Mouse (Mus musculus): ENCODE results near the gene Nsd1. TPM values are rescaled to one million over a fixed set of nuclear protein-coding genes. Genes with fewer than 3 reads are reported as not detected.
"Not testable (repeated sequence)": the region's sequence is repeated elsewhere in the genome, so short reads cannot be mapped to it uniquely, and the experiment has no call there.

The Nsd1 gene
- polyA plus RNA-seq, 1 experiment from 2014 or later, result 64.3 TPM

GRCm38 (mm10) chr13:55177903-55178496, 31.6 kb upstream of the Nsd1 start:
- H3K36me3 ChIP-seq (replicated peaks), result no peaks in the 10 kb centered on the region
- no peaks in the 10 kb centered on the region for H3K27me3 ChIP-seq (replicated peaks)
- no peak overlapping the region for H3K4me2 ChIP-seq
- no peaks in the 10 kb centered on the region for H3K9me3 ChIP-seq
- H3K9ac ChIP-seq, result no peak overlapping the region
- 65% methylated on average over 4 of the region's 4 CpGs for WGBS
- no peak overlapping the region for H3K4me3 ChIP-seq
- H3K4me1 ChIP-seq, result peaks cover 10% of the 10 kb centered on the region
- 0 out of 2 replicates have a peak overlapping the region, but pooled peaks have one; percentile 4 for H3K27ac ChIP-seq
- no peak for ATAC-seq (replicated peaks)

DNA sequence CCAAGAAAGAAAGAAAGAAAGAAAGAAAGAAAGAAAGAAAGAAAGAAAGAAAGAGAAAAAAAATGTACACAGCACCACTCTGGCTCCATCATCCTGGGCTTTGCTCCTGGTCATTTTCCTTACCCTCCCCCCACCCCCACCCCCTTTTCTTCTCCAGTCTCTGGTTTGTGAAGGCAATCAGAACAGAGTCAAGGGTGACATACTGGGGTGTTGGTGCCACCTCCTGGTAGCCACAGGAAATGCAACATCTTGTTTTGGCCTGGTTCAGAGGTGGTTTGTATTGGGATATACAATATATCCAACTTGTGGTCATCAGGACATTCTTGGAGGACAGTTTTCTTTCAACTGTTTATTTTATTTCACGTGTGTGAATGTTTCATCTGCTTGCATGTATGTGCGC, 31.0 kb upstream of the Nsd1 start:
- 33% methylated on average over 2 of the region's 2 CpGs for WGBS
- no peak overlapping the region for H3K4me3 ChIP-seq
- H3K9me3 ChIP-seq, result no peaks in the 10 kb centered on the region
- no peak overlapping the region for H3K4me2 ChIP-seq
- H3K27me3 ChIP-seq (replicated peaks), result no peaks in the 10 kb centered on the region
- no peak overlapping the region for H3K27ac ChIP-seq
- H3K9ac ChIP-seq, result no peak overlapping the region
- peaks cover 10% of the 10 kb centered on the region for H3K4me1 ChIP-seq
- no peaks in the 10 kb centered on the region for H3K36me3 ChIP-seq (replicated peaks)
- ATAC-seq (replicated peaks), result 0 out of 2 replicates have a peak, but pooled peaks have one; percentile 32

DNA sequence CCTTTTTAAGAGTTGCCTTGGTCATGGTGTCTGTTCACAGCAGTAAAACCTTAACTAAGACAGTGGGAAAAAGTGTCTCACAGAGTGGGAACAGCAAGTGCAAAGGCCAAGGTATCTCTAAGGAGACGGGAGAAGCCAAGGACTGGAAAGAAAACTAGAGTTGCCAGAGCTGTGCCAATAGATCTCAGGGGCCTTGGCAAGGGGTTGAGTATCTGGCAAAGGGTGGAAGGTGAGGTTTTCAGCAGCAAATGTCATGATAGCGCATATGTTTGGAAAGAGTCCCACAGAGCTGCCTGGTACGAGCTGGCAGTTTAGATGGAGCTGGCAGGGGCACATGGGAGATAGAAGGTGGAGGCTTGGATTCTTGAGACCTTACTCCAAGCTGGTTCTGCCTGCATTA, 30.0 kb upstream of the Nsd1 start:
- H3K4me1 ChIP-seq, result peaks cover 10% of the 10 kb centered on the region
- H3K4me2 ChIP-seq, result no peak overlapping the region
- H3K9ac ChIP-seq, result no peak overlapping the region
- no peak overlapping the region for H3K27ac ChIP-seq
- H3K9me3 ChIP-seq, result no peaks in the 10 kb centered on the region
- H3K27me3 ChIP-seq (replicated peaks), result no peaks in the 10 kb centered on the region
- H3K4me3 ChIP-seq, result no peak overlapping the region
- no peak for ATAC-seq (replicated peaks)
- 91% methylated on average over 3 of the region's 3 CpGs for WGBS
- no peaks in the 10 kb centered on the region for H3K36me3 ChIP-seq (replicated peaks)

- Histone ChIP-seq H3K4me1 (peaks cover 10% of the 10 kb centered on the region), H3K9ac (no peak overlapping the region), H3K27me3 (replicated peaks) (no peaks in the 10 kb centered on the region), H3K4me3 (no peak overlapping the region), H3K27ac (no peak overlapping the region; the same call in 1 of the 2 replicates), H3K4me2 (peak overlapping the region; percentile 46), H3K36me3 (replicated peaks) (no peaks in the 10 kb centered on the region), H3K9me3 (no peaks in the 10 kb centered on the region)
- no peak for ATAC-seq (replicated peaks)
- WGBS, result 77% methylated on average over 2 of the region's 2 CpGs
These were observed 27.8 kb upstream of the Nsd1 start for GRCm38 (mm10) chr13:55181786-55182172.

- 4% methylated on average over 23 of the region's 23 CpGs for WGBS
- H3K27me3 ChIP-seq (replicated peaks), result no peaks in the 10 kb centered on the region
- H3K9me3 ChIP-seq, result no peaks in the 10 kb centered on the region
- ATAC-seq (replicated peaks), result peak; percentile 83
- H3K4me3 ChIP-seq, result peak overlapping the region; percentile 24
- peaks cover 10% of the 10 kb centered on the region for H3K4me1 ChIP-seq
- peak overlapping the region; percentile 78 for H3K27ac ChIP-seq
- no peak overlapping the region for H3K9ac ChIP-seq
- no peaks in the 10 kb centered on the region for H3K36me3 ChIP-seq (replicated peaks)
- H3K4me2 ChIP-seq, result peak overlapping the region; percentile 46
These were observed 27.2 kb upstream of the Nsd1 start for GRCm38 (mm10) chr13:55182173-55182894.

DNA sequence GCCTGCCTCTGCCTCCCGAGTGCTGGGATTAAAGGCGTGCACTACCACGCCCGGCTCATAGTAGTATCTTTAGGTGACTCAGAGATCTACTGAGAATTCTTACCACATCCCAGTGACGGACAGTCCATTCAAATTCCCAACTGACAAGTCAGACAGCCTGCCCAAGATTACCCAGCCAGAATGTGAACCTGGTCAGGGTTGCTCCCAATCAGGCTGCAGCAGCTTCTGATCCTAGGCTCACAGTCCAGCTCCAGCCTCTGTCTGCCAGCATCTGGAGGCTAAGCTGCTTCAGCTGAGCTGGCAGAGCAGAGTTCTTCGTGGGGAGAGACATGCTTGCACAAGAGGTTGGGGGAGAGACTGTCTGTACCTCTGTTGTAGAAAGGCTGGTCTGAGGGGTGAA, 26.2 kb upstream of the Nsd1 start:
- Histone ChIP-seq H3K36me3 (replicated peaks) (no peaks in the 10 kb centered on the region), H3K9ac (no peak overlapping the region), H3K27ac (no peak overlapping the region), H3K4me1 (peaks cover 10% of the 10 kb centered on the region), H3K9me3 (no peaks in the 10 kb centered on the region), H3K4me3 (no peak overlapping the region), H3K27me3 (replicated peaks) (no peaks in the 10 kb centered on the region), H3K4me2 (no peak overlapping the region)
- 82% methylated on average over 6 of the region's 6 CpGs for WGBS
- no peak for ATAC-seq (replicated peaks)

DNA sequence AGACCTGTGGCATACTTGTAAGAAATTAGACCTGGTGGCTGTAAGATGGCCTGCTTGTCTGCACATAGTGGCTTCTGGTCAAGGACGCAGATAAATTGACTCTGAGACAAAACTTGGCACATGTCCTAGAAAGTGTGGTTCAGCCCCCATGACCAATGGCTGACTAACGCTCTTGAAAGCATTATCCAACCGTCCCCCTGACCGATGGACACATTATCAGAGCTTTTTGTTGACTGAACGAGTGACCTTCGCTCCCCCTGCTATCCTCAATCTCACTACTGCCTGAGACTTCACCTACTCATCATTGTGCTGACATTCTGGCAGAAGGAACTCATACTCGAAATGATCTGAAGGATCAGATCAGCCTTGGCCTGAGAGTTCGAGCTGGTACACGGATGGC, 22.5 kb upstream of the Nsd1 start:
- H3K36me3 ChIP-seq (replicated peaks); ATAC-seq (replicated peaks); H3K9ac ChIP-seq; H3K27me3 ChIP-seq (replicated peaks); H3K9me3 ChIP-seq; H3K4me2 ChIP-seq; H3K27ac ChIP-seq; H3K4me3 ChIP-seq: not testable (repeated sequence)
- WGBS, result 31% methylated on average over 4 of the region's 9 CpGs
- H3K4me1 ChIP-seq, result peaks cover 22% of the 10 kb centered on the region

GRCm38 (mm10) chr13:55189531-55190107, 20.0 kb upstream of the Nsd1 start:
- Histone ChIP-seq H3K4me1 (peaks cover 15% of the 10 kb centered on the region), H3K4me2 (peak overlapping the region; percentile 75), H3K27me3 (replicated peaks) (no peaks in the 10 kb centered on the region), H3K4me3 (peak overlapping the region; percentile 52), H3K27ac (peak overlapping the region; percentile 93), H3K9me3 (no peaks in the 10 kb centered on the region), H3K9ac (peak overlapping the region; percentile 61), H3K36me3 (replicated peaks) (no peaks in the 10 kb centered on the region)
- WGBS, result 3% methylated on average over 12 of the region's 12 CpGs
- ATAC-seq (replicated peaks), result peak; percentile 34

GRCm38 (mm10) chr13:55190121-55190868, 19.3 kb upstream of the Nsd1 start:
- Histone ChIP-seq H3K27me3 (replicated peaks) (no peaks in the 10 kb centered on the region), H3K4me2 (peak overlapping the region; percentile 75), H3K36me3 (replicated peaks) (no peaks in the 10 kb centered on the region), H3K27ac (peak overlapping the region; percentile 93), H3K9me3 (no peaks in the 10 kb centered on the region), H3K9ac (peak overlapping the region; percentile 61), H3K4me1 (peaks cover 15% of the 10 kb centered on the region), H3K4me3 (peak overlapping the region; percentile 52)
- 3% methylated on average over 34 of the region's 34 CpGs for WGBS
- ATAC-seq (replicated peaks), result peak; percentile 99

DNA sequence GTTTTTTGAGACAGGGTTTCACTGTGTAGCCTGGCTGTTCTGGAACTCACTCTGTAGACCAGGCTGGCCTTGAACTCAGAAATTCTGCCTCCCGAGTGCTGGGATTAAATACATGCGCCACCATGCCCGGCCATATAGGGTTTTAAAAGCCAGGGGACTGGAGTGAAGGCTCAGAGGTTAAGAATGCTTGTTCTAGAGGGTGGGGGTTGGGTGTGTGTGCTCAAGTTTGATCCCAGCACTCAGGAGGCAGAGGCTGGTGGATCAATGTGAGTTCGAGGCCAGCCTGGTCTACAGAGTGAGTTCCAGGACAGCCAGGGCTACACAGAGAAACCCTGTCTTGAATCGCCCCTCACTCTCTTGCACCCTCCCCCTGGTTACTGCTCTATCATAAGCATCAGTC, 18.0 kb upstream of the Nsd1 start:
- ATAC-seq (replicated peaks), result no peak
- Histone ChIP-seq H3K9me3 (no peaks in the 10 kb centered on the region), H3K4me3 (no peak overlapping the region), H3K27me3 (replicated peaks) (no peaks in the 10 kb centered on the region), H3K36me3 (replicated peaks) (no peaks in the 10 kb centered on the region), H3K9ac (no peak overlapping the region), H3K4me2 (no peak overlapping the region), H3K27ac (no peak overlapping the region), H3K4me1 (peaks cover 15% of the 10 kb centered on the region)
- 94% methylated on average over 5 of the region's 5 CpGs for WGBS

GRCm38 (mm10) chr13:55202758-55203157, 6.8 kb upstream of the Nsd1 start:
- not testable (repeated sequence) for H3K9ac ChIP-seq; H3K36me3 ChIP-seq (replicated peaks)
- 94% methylated on average over 4 of the region's 4 CpGs for WGBS

DNA sequence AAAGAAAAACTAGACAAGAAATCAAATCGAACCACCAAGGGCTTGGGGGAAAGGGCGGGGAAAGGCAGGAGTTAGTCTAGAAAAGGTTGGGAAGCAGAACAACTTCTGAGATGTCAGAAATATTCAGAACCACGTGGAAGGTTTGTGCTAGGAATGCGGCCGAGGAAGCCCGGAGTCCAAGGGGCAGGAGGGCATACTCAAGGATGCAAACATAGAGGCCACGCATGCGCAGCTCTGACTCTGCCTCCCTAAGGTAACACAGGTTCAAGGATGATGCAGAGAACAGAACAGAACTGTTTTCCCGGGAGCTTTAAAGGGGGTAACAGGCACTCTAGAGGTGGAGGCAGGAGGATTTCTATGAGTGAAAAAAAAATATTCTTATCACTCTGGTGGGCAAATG, 5.8 kb upstream of the Nsd1 start:
- H3K4me3 ChIP-seq, result no peak overlapping the region
- ATAC-seq (replicated peaks), result no peak
- H3K27ac ChIP-seq, result no peak overlapping the region
- no peaks in the 10 kb centered on the region for H3K27me3 ChIP-seq (replicated peaks)
- H3K4me1 ChIP-seq, result no peaks in the 10 kb centered on the region
- 84% methylated on average over 9 of the region's 9 CpGs for WGBS
- no peaks in the 10 kb centered on the region for H3K36me3 ChIP-seq (replicated peaks)
- H3K9ac ChIP-seq, result no peak overlapping the region
- H3K4me2 ChIP-seq, result no peak overlapping the region
- H3K9me3 ChIP-seq, result no peaks in the 10 kb centered on the region

More at GRCm38 (mm10) chr13:55202758-55203157, 6.8 kb upstream of the Nsd1 start:
- not testable (repeated sequence) for H3K4me2 ChIP-seq; H3K27me3 ChIP-seq (replicated peaks); H3K27ac ChIP-seq; H3K4me3 ChIP-seq; H3K4me1 ChIP-seq; ATAC-seq (replicated peaks); H3K9me3 ChIP-seq

Data from midbrain, embryonic 15.5 days (tissue).